Mouse (Mus musculus): ENCODE data around the gene Pacrg.

- TF ChIP-seq CTCF (IDR thresholded peaks at IDR 0.05; ENCODE audit: extremely low read depth, insufficient read depth, low read length) (no peak), POLR2A (IDR thresholded peaks at IDR 0.05; ENCODE audit: extremely low read depth, insufficient read depth, low read length) (no peak)
These were observed 144.7 kb downstream of the Pacrg start for GRCm38 (mm10) chr17:10695421-10695820.
